Mouse (Mus musculus) neural tube, embryonic 11.5 days (tissue): ENCODE measurements around the gene Hsd17b1. TPM values are rescaled to one million over a fixed set of nuclear protein-coding genes. Genes with fewer than 3 reads are reported as not detected.
A peak's percentile ranks its signal among the peaks of the same experiment; 100 is the strongest.

Experiments
- ATAC-seq: fragments of 200-750 bp; cut with Nextera tagmentation; 2 replicates; pipeline ENCODE4 v1.8.0; 2017; ENCODE audit warnings: moderate number of reproducible peaks, mild to moderate bottlenecking, moderate TSS enrichment, moderate library complexity; ENCODE audit not compliant: insufficient read depth, low FRiP score, low TSS enrichment
- DNase-seq: peaks from one replicate; pipeline ENCODE4 v3.0.0-alpha.2; 2015; ENCODE audit warnings: low spot score
- H3K27ac ChIP-seq: fragments of 300-500 bp; sonication (generic); 2 replicates; pipeline ENCODE4 v1.5.1; 2014; ENCODE audit warnings: low read depth, mild to moderate bottlenecking, low read length
- H3K27me3 ChIP-seq: fragments of 300-500 bp; sonication (generic); 2 replicates; pipeline ENCODE4 v1.6.1; 2014; ENCODE audit warnings: mild to moderate bottlenecking, low read length, mixed read lengths; ENCODE audit not compliant: control insufficient read depth, insufficient read depth
- H3K36me3 ChIP-seq: fragments of 300-500 bp; sonication (generic); 2 replicates; pipeline ENCODE4 v1.6.1; 2014; ENCODE audit warnings: mild to moderate bottlenecking, low read length, moderate library complexity, mixed read lengths; ENCODE audit not compliant: control insufficient read depth, insufficient read depth
- H3K4me1 ChIP-seq: fragments of 300-500 bp; sonication (generic); 2 replicates; pipeline ENCODE4 v1.6.1; 2014; ENCODE audit warnings: low read length, mixed read lengths; ENCODE audit not compliant: control insufficient read depth, insufficient read depth
- H3K4me2 ChIP-seq: fragments of 300-500 bp; sonication (generic); 2 replicates; pipeline ENCODE4 v1.6.1; 2014; ENCODE audit warnings: low read depth, mild to moderate bottlenecking, moderate library complexity
- H3K4me3 ChIP-seq: fragments of 300-500 bp; sonication (generic); 2 replicates; pipeline ENCODE4 v1.5.1; 2014; ENCODE audit warnings: low read depth, low read length
- H3K9ac ChIP-seq: fragments of 300-500 bp; sonication (generic); 2 replicates; pipeline ENCODE4 v1.6.1; 2014; ENCODE audit warnings: mild to moderate bottlenecking, low read length
- H3K9me3 ChIP-seq: fragments of 300-500 bp; sonication (generic); 2 replicates; pipeline ENCODE4 v1.6.1; 2016; ENCODE audit warnings: low read length; ENCODE audit not compliant: control insufficient read depth
- WGBS: fragments of 180-500 bp; shearing (Covaris S2); extraction: QIAGEN DNeasy Blood & Tissue Kit; methylation state at CpG from one replicate; pipeline ENCODE4 v1.1.7; 2014; 5-methylcytosine and 5-hydroxymethylcytosine counted together
- polyA plus RNA-seq: library from polyadenylated mRNA; unstranded; fragments of >200 nt; fragmentation: Nextera tagmentation; extraction: Ambion mirVana; gene quantifications from 2 replicates; pipeline ENCODE4 v1.2.1, GENCODE M21; 2014

Gene Hsd17b1
- polyA plus RNA-seq, 1 experiment from 2014 or later, result not detected

- no peak for ATAC-seq
- H3K27me3 ChIP-seq, result peaks cover under 1% of the 10 kb centered on the region
- peaks cover 25% of the 10 kb centered on the region for H3K4me1 ChIP-seq
- H3K36me3 ChIP-seq, result peaks cover 11% of the 10 kb centered on the region
- no peak for DNase-seq
- H3K4me3 ChIP-seq, result peak overlapping the region; percentile 67; the same call in 1 of the 2 replicates
- H3K9me3 ChIP-seq, result no peaks in the 10 kb centered on the region
- peak overlapping the region; percentile 71 for H3K4me2 ChIP-seq
- WGBS, result 87% methylated on average over 6 of the region's 6 CpGs
- 0 out of 2 replicates have a peak overlapping the region, but pooled peaks have one; percentile 72 for H3K27ac ChIP-seq
- H3K9ac ChIP-seq, result no peak overlapping the region
Measured at GRCm38 (mm10) chr11:101086323-101086674, 8.1 kb downstream of the Hsd17b1 start.

DNA sequence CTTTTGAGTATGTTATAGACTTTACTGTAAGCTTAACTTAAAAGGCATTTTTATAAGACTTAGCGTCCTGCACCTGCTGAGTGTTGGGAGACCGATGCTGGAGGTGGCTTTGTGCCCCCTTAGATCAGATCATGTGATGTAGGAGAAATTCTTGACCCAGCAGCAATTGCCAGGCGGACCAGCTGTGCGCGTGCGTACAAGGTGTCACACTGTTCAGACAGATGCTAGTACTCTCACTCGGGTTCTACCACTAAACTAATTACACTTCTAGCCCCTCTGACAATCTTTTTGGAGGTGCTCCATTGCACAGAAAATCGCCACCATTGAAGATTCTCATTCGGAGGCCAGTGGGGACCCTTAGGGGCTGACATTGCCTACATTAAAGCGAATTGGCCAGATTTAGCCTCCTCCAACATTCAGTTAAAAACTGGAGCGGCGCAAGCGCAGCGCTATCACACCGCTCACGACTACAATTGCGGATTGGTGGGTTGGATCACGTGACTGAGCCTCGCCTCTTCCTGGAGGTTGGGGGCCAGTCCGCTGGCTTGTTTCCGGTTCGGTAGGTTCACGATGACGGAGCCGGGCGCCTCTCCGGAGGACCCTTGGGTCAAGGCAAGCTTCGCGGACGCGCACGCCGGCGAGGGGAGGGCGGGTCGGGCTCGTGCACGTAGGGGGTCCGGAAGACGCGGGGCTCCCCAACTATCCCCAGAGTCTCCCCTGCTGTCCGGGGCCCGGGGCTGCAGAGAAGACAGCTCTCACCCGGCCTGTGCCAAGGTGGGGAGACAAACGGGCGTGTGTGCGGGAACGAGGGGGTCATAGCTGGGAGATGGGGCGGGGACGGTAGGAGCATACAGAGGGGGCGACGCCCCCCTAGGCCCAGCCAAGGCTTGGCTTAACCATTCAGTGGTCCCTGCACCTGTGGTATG, 8.8 kb downstream of the Hsd17b1 start, which contains the start of gene Mlx:
Gene Mlx (plus strand): TSS at position 522 of the 926 bp plus-strand sequence.
- H3K9me3 ChIP-seq, result no peaks in the 10 kb centered on the region
- peak; percentile 74 for ATAC-seq
- H3K36me3 ChIP-seq, result peaks cover 16% of the 10 kb centered on the region
- H3K27me3 ChIP-seq, result no peaks in the 10 kb centered on the region
- 2% methylated on average over 52 of the region's 52 CpGs for WGBS
- peaks cover 25% of the 10 kb centered on the region for H3K4me1 ChIP-seq
- H3K4me2 ChIP-seq, result peak within 1 kb of the TSS; percentile 71
- peak within 1 kb of the TSS; percentile 67 for H3K4me3 ChIP-seq
- H3K27ac ChIP-seq, result peak within 1 kb of the TSS; percentile 72; the same call in 1 of the 2 replicates
- H3K9ac ChIP-seq, result peak within 1 kb of the TSS; percentile 63
- DNase-seq, result peak; percentile 92

GRCm38 (mm10) chr11:101087682-101088055, 9.5 kb downstream of the Hsd17b1 start:
- DNase-seq, result no peak
- Histone ChIP-seq H3K27me3 (no peaks in the 10 kb centered on the region), H3K9me3 (no peaks in the 10 kb centered on the region), H3K4me1 (peaks cover 25% of the 10 kb centered on the region), H3K4me3 (peak overlapping the region; percentile 67), H3K27ac (0 out of 2 replicates have a peak overlapping the region, but pooled peaks have one; percentile 72), H3K36me3 (peaks cover 16% of the 10 kb centered on the region), H3K9ac (peak overlapping the region; percentile 63), H3K4me2 (peak overlapping the region; percentile 71)
- peak; percentile 2; the same call in 1 of the 2 replicates for ATAC-seq
- WGBS, result 8% methylated on average over 8 of the region's 8 CpGs

DNA sequence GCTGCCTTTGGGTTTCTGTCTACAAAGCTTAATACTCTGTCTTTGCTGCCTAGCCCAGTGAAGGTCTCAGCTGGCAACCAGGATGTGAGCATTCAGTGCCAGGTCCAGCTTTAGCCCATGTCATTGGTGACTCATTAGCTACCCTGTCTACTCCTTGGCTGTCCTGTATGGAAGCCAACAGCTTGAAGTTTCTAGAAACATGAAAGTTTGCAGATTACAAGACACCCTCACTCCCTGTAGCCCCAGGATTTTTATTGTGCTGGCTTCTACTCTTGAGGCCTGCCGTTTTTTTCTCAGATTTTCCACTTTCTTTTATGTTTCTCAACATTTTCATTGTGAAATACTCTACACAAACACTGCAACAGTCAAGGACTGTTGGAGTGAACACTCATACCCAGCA, 11.7 kb downstream of the Hsd17b1 start:
- Histone ChIP-seq H3K36me3 (peaks cover 16% of the 10 kb centered on the region), H3K27me3 (no peaks in the 10 kb centered on the region), H3K27ac (no peak overlapping the region), H3K9ac (no peak overlapping the region), H3K4me1 (peaks cover 22% of the 10 kb centered on the region), H3K4me2 (no peak overlapping the region), H3K4me3 (no peak overlapping the region), H3K9me3 (no peaks in the 10 kb centered on the region)
- ATAC-seq (no peak), DNase-seq (no peak)
- 91% methylated on average over 1 of the region's 1 CpGs for WGBS

DNA sequence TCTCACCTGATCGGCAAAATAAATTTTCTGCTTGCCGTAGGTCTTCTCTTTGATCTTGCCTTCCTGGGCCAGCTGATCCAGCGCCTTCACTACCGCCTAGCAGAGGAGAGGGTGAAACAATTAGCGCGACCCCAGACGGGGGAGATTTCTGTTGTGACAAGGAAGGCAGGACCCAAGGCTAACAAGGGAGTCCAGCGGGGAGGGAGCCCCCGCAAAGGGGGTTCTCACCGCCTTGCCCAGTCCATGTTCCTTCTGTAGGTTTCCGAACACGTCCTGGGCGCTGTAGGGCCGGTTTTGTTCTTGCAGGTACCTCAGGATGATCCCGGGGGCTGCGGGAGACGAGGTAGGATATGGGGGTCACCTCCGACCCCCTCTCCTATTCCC, 16.7 kb downstream of the Hsd17b1 start:
- DNase-seq (no peak), ATAC-seq (peak; percentile 13; the same call in 1 of the 2 replicates)
- no peaks in the 10 kb centered on the region for H3K27me3 ChIP-seq
- peak overlapping the region; percentile 61; the same call in 1 of the 2 replicates for H3K27ac ChIP-seq
- 0 out of 2 replicates have a peak, but pooled peaks cover 8% of the 10 kb centered on the region for H3K4me1 ChIP-seq
- H3K9ac ChIP-seq, result peak overlapping the region; percentile 84
- H3K4me3 ChIP-seq, result peak overlapping the region; percentile 69
- no peaks in the 10 kb centered on the region for H3K9me3 ChIP-seq
- WGBS, result under 1% methylated on average over 18 of the region's 18 CpGs
- peaks cover 26% of the 10 kb centered on the region for H3K36me3 ChIP-seq
- H3K4me2 ChIP-seq, result peak overlapping the region; percentile 77

DNA sequence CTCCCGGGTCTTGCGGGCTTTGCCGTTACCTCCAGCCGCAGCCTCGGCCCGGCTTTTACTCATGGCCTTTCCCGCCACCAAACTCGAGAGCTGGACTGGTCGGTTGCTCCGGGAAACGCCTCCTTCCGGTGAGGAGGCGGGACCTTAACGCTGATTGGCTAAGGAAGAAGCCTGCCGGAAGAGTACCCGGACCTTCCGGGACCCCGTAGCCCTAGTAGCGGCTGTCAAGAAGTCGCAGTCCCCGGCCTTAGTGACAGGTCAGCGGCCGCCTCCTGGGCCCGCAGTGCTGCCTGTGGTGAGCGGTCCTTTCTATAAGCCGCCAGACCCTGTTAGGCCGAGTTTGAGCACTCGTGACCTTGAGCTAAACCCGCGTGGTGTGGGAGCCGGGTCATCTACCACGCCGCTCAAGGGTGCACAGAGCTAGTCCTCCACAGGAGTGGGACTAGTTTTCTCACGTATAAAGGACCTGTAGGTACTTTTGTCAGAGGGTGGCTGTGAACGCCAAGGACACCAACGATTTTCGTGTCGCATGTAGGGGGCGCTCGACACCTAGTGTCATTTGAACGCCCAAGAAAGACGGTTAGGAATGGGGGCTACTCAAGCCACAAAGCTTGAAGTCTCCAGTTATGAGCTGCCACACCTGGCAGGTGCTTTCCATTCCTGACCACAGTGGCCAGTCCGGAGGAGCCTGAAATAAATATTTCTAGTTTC, 17.3 kb downstream of the Hsd17b1 start, which contains the start of gene Psmc3ip:
Gene Psmc3ip (minus strand): TSS at position 123 of the 711 bp plus-strand sequence.
- no peaks in the 10 kb centered on the region for H3K9me3 ChIP-seq
- H3K4me1 ChIP-seq, result 0 out of 2 replicates have a peak, but pooled peaks cover 8% of the 10 kb centered on the region
- WGBS, result under 1% methylated on average over 43 of the region's 43 CpGs
- peak within 1 kb of the TSS; percentile 77 for H3K4me2 ChIP-seq
- peak; percentile 94 for DNase-seq
- no peaks in the 10 kb centered on the region for H3K27me3 ChIP-seq
- peaks cover 20% of the 10 kb centered on the region for H3K36me3 ChIP-seq
- peak within 1 kb of the TSS; percentile 84 for H3K9ac ChIP-seq
- peak; percentile 93 for ATAC-seq
- peak within 1 kb of the TSS; percentile 69 for H3K4me3 ChIP-seq
- H3K27ac ChIP-seq, result peak within 1 kb of the TSS; percentile 61

- Histone ChIP-seq H3K9me3 (no peaks in the 10 kb centered on the region), H3K27me3 (no peaks in the 10 kb centered on the region), H3K4me3 (no peak overlapping the region), H3K27ac (no peak overlapping the region), H3K4me1 (0 out of 2 replicates have a peak, but pooled peaks cover 8% of the 10 kb centered on the region), H3K9ac (no peak overlapping the region), H3K36me3 (peaks cover 13% of the 10 kb centered on the region), H3K4me2 (no peak overlapping the region)
- no peak for ATAC-seq
- 94% methylated on average over 8 of the region's 8 CpGs for WGBS
- no peak for DNase-seq
Measured at GRCm38 (mm10) chr11:101098231-101098630, 20.0 kb downstream of the Hsd17b1 start.

GRCm38 (mm10) chr11:101103011-101103410, 24.8 kb downstream of the Hsd17b1 start:
- H3K9me3 ChIP-seq, result no peaks in the 10 kb centered on the region
- H3K4me2 ChIP-seq, result no peak overlapping the region
- no peak for DNase-seq
- ATAC-seq, result no peak
- no peak overlapping the region for H3K4me3 ChIP-seq
- H3K36me3 ChIP-seq, result peaks cover 8% of the 10 kb centered on the region
- no peaks in the 10 kb centered on the region for H3K27me3 ChIP-seq
- WGBS, result 92% methylated on average over 5 of the region's 5 CpGs
- no peaks in the 10 kb centered on the region for H3K4me1 ChIP-seq
- no peak overlapping the region for H3K9ac ChIP-seq
- no peak overlapping the region for H3K27ac ChIP-seq
